In genomic region chr12:74316344-74316973, GRCm38 (mm10) we compare ENCODE assay signal across 8 mouse cellular contexts. TPM values are rescaled to one million over a fixed set of nuclear protein-coding genes. Genes with fewer than 3 reads are reported as not detected.
DNase-seq lines count a peak whose midpoint lies in the region; ATAC-seq and TF ChIP-seq lines count a peak whose summit lies in the region.

Gm11042 (minus strand) TSS chr12:74316394.

- no peaks in the 10 kb centered on the region for H3K27me3 ChIP-seq in thymus, adult 2 months (ENCODE audit: control insufficient read depth, insufficient read depth, low read length)
- no peaks in the 10 kb centered on the region for H3K27me3 ChIP-seq in hindbrain, embryonic 15.5 days
- H3K27me3 ChIP-seq in midbrain, embryonic 14.5 days (ENCODE audit: control insufficient read depth, insufficient read depth, low read length), result no peaks in the 10 kb centered on the region

- peak within 1 kb of the TSS; percentile 57 for H3K4me3 ChIP-seq in thymus, adult 2 months (ENCODE audit: control insufficient read depth, insufficient read depth, low read length)
- peak within 1 kb of the TSS; percentile 50 for H3K4me3 ChIP-seq in hindbrain, embryonic 15.5 days
- peak within 1 kb of the TSS; percentile 48 for H3K4me3 ChIP-seq in midbrain, embryonic 14.5 days (replicated peaks; ENCODE audit: low read depth, low read length)

- no peak within 1 kb of the TSS for H3K27ac ChIP-seq in thymus, adult 2 months (ENCODE audit: control insufficient read depth, insufficient read depth, low read length)
- H3K27ac ChIP-seq in hindbrain, embryonic 15.5 days (replicated peaks), result peak within 1 kb of the TSS; percentile 88
- H3K27ac ChIP-seq in midbrain, embryonic 14.5 days (replicated peaks; ENCODE audit: low read depth, low read length), result peak within 1 kb of the TSS; percentile 88

- no peak for TF ChIP-seq POLR2A in thymus, adult 2 months (IDR thresholded peaks at IDR 0.05; ENCODE audit: control insufficient read depth, extremely low read depth, insufficient read depth, low read length, poor library complexity)

- peak; percentile 59 for ATAC-seq in cerebellum, adult (ENCODE audit: insufficient number of reproducible peaks, low FRiP score, low TSS enrichment)
- peak; percentile 61 for ATAC-seq in hindbrain, embryonic 15.5 days (ENCODE audit: low FRiP score, low read depth)
- peak; percentile 70 for ATAC-seq in midbrain, embryonic 14.5 days (ENCODE audit: low FRiP score, low TSS enrichment)
- no peak for ATAC-seq in CD4-positive, CD25-positive, alpha-beta regulatory T cell, adult 4 months

- no peak for TF ChIP-seq CTCF in thymus, adult 2 months (IDR thresholded peaks at IDR 0.05; ENCODE audit: borderline replicate concordance, control insufficient read depth, extremely low read depth, insufficient read depth, low read length, poor library complexity)

- H3K4me1 ChIP-seq in thymus, adult 2 months (replicated peaks; ENCODE audit: control insufficient read depth, insufficient read depth, low read length), result peaks cover 9% of the 10 kb centered on the region
- 0 out of 2 replicates have a peak, but pooled peaks cover 3% of the 10 kb centered on the region for H3K4me1 ChIP-seq in hindbrain, embryonic 15.5 days (replicated peaks)
- 0 out of 2 replicates have a peak, but pooled peaks cover 7% of the 10 kb centered on the region for H3K4me1 ChIP-seq in midbrain, embryonic 14.5 days (ENCODE audit: control insufficient read depth, insufficient read depth, low read length)

- peak within 1 kb of the TSS; percentile 63 for H3K4me2 ChIP-seq in hindbrain, embryonic 15.5 days
- H3K4me2 ChIP-seq in midbrain, embryonic 14.5 days (ENCODE audit: low read length), result peak within 1 kb of the TSS; percentile 67

- H3K9me3 ChIP-seq in hindbrain, embryonic 15.5 days, result no peaks in the 10 kb centered on the region
- H3K9me3 ChIP-seq in midbrain, embryonic 14.5 days (ENCODE audit: control insufficient read depth, low read length), result no peaks in the 10 kb centered on the region

- 38% methylated on average over 15 of the region's 18 CpGs for WGBS in thymus, adult 2 months
- 24% methylated on average over 18 of the region's 18 CpGs for WGBS in hindbrain, embryonic 15.5 days
- WGBS in midbrain, embryonic 14.5 days, result 28% methylated on average over 16 of the region's 18 CpGs

- H3K9ac ChIP-seq in hindbrain, embryonic 15.5 days, result peak within 1 kb of the TSS; percentile 69
- H3K9ac ChIP-seq in midbrain, embryonic 14.5 days (replicated peaks; ENCODE audit: low read length), result peak within 1 kb of the TSS; percentile 70

- H3K36me3 ChIP-seq in thymus, adult 2 months (ENCODE audit: control insufficient read depth, insufficient read depth, low read length), result no peaks in the 10 kb centered on the region
- H3K36me3 ChIP-seq in hindbrain, embryonic 15.5 days, result no peaks in the 10 kb centered on the region
- H3K36me3 ChIP-seq in midbrain, embryonic 14.5 days (ENCODE audit: control insufficient read depth, insufficient read depth, low read length), result no peaks in the 10 kb centered on the region

- no peak for DNase-seq in cerebellum, adult 8-10 months
- DNase-seq in thymus, adult 2 months, result no peak
- DNase-seq in thymus, postnatal 25 days, result no peak
- DNase-seq in midbrain, embryonic 14.5 days, result no peak
- DNase-seq in urinary bladder, postnatal 10 days (ENCODE audit: low spot score), result no peak

RNA-seq across cellular contexts. Expression of gene Gm11042, which starts in this region (rescaled TPM):
- not detected in 2 replicates for polyA plus RNA-seq in thymus, adult 2 months (2012; rRNA removed)
- not detected in 2 replicates for polyA plus RNA-seq in hindbrain, embryonic 15.5 days (2015; fragmentation: Nextera tagmentation; extraction: Ambion mirVana)
- polyA plus RNA-seq in midbrain, embryonic 14.5 days (2014; fragmentation: Nextera tagmentation; extraction: Ambion mirVana), result not detected in 2 replicates
- polyA plus RNA-seq in CD4-positive, CD25-positive, alpha-beta regulatory T cell, adult 4 months (2017; shearing (Covaris generic)), result not detected

Comparison
In these comparisons a context has a peak if more than half of its experiments do, and no peak if none do; other contexts are left out.
1. Peak in ATAC-seq, H3K4me3 ChIP-seq, H3K27ac ChIP-seq, H3K9ac ChIP-seq and H3K4me2 ChIP-seq in hindbrain, embryonic 15.5 days; RNA of the gene not detected or under 1 TPM.
2. Peak in ATAC-seq, H3K4me3 ChIP-seq, H3K27ac ChIP-seq, H3K9ac ChIP-seq and H3K4me2 ChIP-seq in midbrain, embryonic 14.5 days; RNA of the gene not detected or under 1 TPM.